Mouse (Mus musculus): Measurements from ENCODE around the gene Stxbp1.

DNA sequence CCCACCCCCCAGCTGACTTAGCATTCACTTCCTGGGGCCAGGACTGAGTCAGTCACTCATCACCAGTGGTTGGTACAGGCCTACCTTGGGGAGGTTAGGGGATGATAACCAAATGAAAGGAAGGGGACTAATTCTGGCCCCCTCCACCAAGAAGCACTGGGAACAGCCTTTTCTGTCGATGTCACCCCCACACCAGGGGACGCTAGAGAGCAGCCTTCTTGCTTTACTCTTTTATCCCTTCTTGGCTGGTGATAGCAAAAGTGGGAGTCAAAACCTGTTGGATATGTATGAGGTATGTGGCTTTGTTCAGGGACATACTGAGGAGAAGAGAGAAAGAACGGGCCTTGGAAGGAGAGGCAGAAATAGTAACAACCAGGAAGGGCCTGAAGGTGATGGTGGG, 83.7 kb downstream of the Stxbp1 start:
- TF ChIP-seq CTCF (IDR thresholded peaks at IDR 0.05; ENCODE audit: extremely low read depth, insufficient read length, insufficient replicate concordance, low read depth, low read length) (peak; percentile 44; the same call in 1 of the 2 replicates), POLR2A (IDR thresholded peaks at IDR 0.05; ENCODE audit: low read depth, low read length) (no peak)
